Mouse (Mus musculus) olfactory bulb, adult 2 months (tissue): ENCODE measurements at regions not wholly inside any gene's neighbourhood (a gene's known extent, or its start where the extent isn't known, plus 50 kb on each side); places are given as distances from the start of the nearest gene placed in this dataset.

Experiments used
- CTCF ChIP-seq: fragments of 200-500 bp; IDR thresholded peaks from 2 replicates; pipeline ENCODE4 v1.5.1; 2012; ENCODE audit warnings: low read depth, mild to moderate bottlenecking, low read length, moderate library complexity; ENCODE audit not compliant: insufficient read depth
- POLR2A ChIP-seq: fragments of 200-500 bp; IDR thresholded peaks from 2 replicates; pipeline ENCODE4 v1.6.1; 2012; ENCODE audit warnings: mild to moderate bottlenecking, low read depth, low read length, moderate library complexity; ENCODE audit not compliant: insufficient read depth

GRCm38 (mm10) chr1:193522007-193522406 lies 151.9 kb upstream of the Camk1g start:
- TF ChIP-seq CTCF (no peak), POLR2A (no peak)
